Mouse (Mus musculus) stomach, embryonic 16.5 days (tissue): Measurements from ENCODE around the gene Ugt1a5. TPM values are rescaled to one million over a fixed set of nuclear protein-coding genes. Genes with fewer than 3 reads are reported as not detected.
A peak's percentile ranks its signal among the peaks of the same experiment; 100 is the strongest.

Experiments
- ATAC-seq: fragments of 200-750 bp; cut with Nextera tagmentation; 2 replicates; pipeline ENCODE4 v1.8.0; 2017; ENCODE audit warnings: moderate number of reproducible peaks, moderate TSS enrichment; ENCODE audit not compliant: insufficient read depth, low FRiP score
- H3K27ac ChIP-seq: fragments of 300-500 bp; sonication (generic); 2 replicates; pipeline ENCODE4 v1.5.1; 2014; ENCODE audit warnings: low read length
- H3K27me3 ChIP-seq: fragments of 300-500 bp; sonication (generic); 2 replicates; pipeline ENCODE4 v1.6.1; 2014; ENCODE audit warnings: low read length, control low read depth, mixed read lengths; ENCODE audit not compliant: control insufficient read depth, insufficient read depth
- H3K36me3 ChIP-seq: fragments of 300-500 bp; sonication (generic); 2 replicates; pipeline ENCODE4 v1.6.1; 2014; ENCODE audit warnings: low read length; ENCODE audit not compliant: control insufficient read depth, insufficient read depth
- H3K4me1 ChIP-seq: fragments of 300-500 bp; sonication (generic); 2 replicates; pipeline ENCODE4 v1.6.1; 2014; ENCODE audit warnings: low read length, control low read depth, mixed read lengths; ENCODE audit not compliant: control insufficient read depth, insufficient read depth
- H3K4me2 ChIP-seq: fragments of 300-500 bp; sonication (generic); 2 replicates; pipeline ENCODE4 v1.6.1; 2014; ENCODE audit warnings: low read depth, low read length, mixed read lengths
- H3K4me3 ChIP-seq: fragments of 300-500 bp; sonication (generic); replicated peaks from 2 replicates; pipeline ENCODE4 v1.5.1; 2014; ENCODE audit warnings: mild to moderate bottlenecking, low read length
- H3K9ac ChIP-seq: fragments of 300-500 bp; sonication (generic); 2 replicates; pipeline ENCODE4 v1.6.1; 2014; ENCODE audit warnings: low read length
- H3K9me3 ChIP-seq: fragments of 300-500 bp; sonication (generic); replicated peaks from 2 replicates; pipeline ENCODE4 v1.6.1; 2016; ENCODE audit warnings: low read length, control low read depth; ENCODE audit not compliant: control insufficient read depth
- WGBS: fragments of 180-500 bp; shearing (Covaris S2); extraction: QIAGEN DNeasy Blood & Tissue Kit; methylation state at CpG from one replicate; pipeline ENCODE4 v1.1.7; 2014; 5-methylcytosine and 5-hydroxymethylcytosine counted together
- polyA plus RNA-seq: library from polyadenylated mRNA; unstranded; fragments of >200 nt; fragmentation: Nextera tagmentation; extraction: Ambion mirVana; gene quantifications from 2 replicates; pipeline ENCODE4 v1.2.1, GENCODE M21; 2015

Ugt1a5 gene
- polyA plus RNA-seq, 1 experiment from 2014 or later: 0.10 TPM

DNA sequence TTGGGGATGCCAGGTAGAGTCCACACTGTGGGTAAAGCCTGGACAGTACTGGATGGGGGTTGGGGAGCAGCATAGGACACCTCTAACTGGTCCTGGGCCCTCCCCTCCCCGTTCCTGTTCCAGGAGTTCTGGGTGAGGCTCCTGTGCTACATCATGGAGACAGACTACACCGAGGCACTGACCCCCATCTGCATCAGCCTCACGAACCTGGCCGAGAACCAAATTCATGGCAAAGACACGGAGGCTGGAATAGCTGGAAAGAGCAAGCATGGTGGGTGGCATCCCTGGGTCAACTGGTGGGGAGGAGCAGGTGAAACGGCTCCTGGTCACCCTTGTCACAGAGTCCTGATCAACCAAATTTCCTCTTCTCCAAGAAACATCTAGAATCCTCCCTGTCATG is 73.0 kb downstream of the Ugt1a5 start:
- no peaks in the 10 kb centered on the region for H3K27me3 ChIP-seq
- no peak overlapping the region for H3K27ac ChIP-seq
- no peaks in the 10 kb centered on the region for H3K36me3 ChIP-seq
- peaks cover 66% of the 10 kb centered on the region for H3K9me3 ChIP-seq
- peak; percentile 7; the same call in 1 of the 2 replicates for ATAC-seq
- H3K4me2 ChIP-seq: no peak overlapping the region
- H3K4me1 ChIP-seq: no peaks in the 10 kb centered on the region
- H3K9ac ChIP-seq: no peak overlapping the region
- WGBS: 74% methylated on average over 6 of the region's 6 CpGs
- no peak overlapping the region for H3K4me3 ChIP-seq

DNA sequence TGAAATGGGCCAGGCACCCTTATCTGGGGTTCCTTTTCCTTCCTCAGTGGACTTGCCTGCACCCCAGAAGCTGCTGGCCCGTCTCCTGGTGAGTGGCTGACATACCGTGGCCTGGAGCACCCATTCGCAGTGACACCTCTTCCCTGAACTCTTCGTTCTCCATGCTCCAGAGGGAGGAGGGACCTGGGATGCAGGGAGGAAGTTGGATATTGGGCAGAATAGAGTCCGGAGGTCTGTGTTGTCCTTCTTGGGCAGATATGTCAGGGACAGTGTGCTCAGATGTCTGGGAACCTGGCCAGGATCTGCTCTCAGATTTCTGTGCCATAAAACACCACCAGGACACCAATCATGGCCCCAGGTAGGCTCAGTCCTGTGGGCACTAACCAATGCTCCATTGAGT is 74.3 kb downstream of the Ugt1a5 start:
- Histone ChIP-seq H3K36me3 (no peaks in the 10 kb centered on the region), H3K4me1 (no peaks in the 10 kb centered on the region), H3K4me3 (no peak overlapping the region), H3K27ac (no peak overlapping the region), H3K9me3 (peaks cover 55% of the 10 kb centered on the region), H3K4me2 (no peak overlapping the region), H3K9ac (no peak overlapping the region), H3K27me3 (no peaks in the 10 kb centered on the region)
- ATAC-seq: no peak
- WGBS: 72% methylated on average over 5 of the region's 5 CpGs

DNA sequence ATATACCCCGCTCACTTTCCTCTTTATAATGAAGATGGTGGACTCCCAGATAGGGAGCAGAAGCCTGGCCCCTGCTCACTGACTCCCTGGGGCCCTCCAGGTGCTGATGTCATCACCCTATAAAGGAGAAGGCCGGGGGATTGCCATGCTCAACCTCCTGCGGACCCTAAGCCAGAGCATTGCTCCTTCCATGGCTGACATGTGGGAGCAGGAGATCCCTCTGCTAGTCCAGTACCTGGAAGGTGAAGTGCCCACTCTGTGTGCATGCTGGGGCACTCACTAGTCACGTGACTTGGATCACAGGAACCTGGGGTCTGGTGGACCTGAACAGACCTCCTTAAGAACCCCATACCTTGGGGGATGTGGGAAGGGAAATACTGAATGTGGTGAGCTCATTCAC is 74.8 kb downstream of the Ugt1a5 start:
- Histone ChIP-seq H3K27ac (no peak overlapping the region), H3K36me3 (no peaks in the 10 kb centered on the region), H3K9ac (no peak overlapping the region), H3K27me3 (no peaks in the 10 kb centered on the region), H3K9me3 (peaks cover 50% of the 10 kb centered on the region), H3K4me3 (no peak overlapping the region), H3K4me1 (no peaks in the 10 kb centered on the region), H3K4me2 (no peak overlapping the region)
- 68% methylated on average over 4 of the region's 4 CpGs for WGBS
- no peak for ATAC-seq

DNA sequence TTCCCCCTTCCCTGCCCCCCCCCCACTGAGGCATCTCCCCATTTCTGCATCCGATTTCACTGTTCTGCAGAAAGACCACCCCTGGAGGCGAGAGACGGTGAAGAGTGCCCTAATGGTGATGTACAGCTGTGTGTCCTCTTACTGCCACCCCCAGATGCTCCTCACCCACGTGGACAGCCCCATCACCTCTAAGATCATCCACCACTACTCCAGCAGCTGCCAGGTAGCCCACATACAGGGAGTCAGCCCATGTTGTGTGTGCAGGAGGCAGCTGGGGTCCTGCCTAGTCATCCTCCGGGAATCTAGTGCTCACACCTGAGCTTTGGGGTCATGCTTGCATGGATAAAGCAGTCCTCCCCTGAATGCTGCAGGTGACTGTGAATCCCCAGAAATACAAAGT is 78.0 kb downstream of the Ugt1a5 start:
- Histone ChIP-seq H3K4me1 (no peaks in the 10 kb centered on the region), H3K27ac (no peak overlapping the region), H3K9me3 (peaks cover 37% of the 10 kb centered on the region), H3K4me2 (no peak overlapping the region), H3K36me3 (no peaks in the 10 kb centered on the region), H3K9ac (no peak overlapping the region), H3K27me3 (no peaks in the 10 kb centered on the region), H3K4me3 (no peak overlapping the region)
- 62% methylated on average over 5 of the region's 5 CpGs for WGBS
- ATAC-seq: no peak

DNA sequence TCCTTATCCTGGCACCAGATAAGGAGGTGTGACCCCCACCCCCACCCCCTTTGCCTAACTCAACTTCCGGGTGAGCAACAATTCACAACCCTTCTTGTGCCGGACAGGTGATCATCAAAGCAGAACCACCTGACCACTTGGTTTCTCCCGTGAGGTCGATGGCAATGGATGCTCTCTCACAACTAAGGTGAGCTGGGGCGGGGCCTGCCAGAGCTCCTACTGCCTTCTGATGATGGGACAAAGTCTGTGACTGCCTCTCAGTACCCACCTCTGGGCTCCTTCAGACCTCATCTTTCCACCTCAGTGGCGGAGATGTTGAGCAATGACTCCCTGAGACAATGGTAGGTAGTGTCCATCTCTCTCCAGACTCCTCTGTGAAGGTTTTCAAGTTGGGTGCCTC is 80.1 kb downstream of the Ugt1a5 start:
- H3K27me3 ChIP-seq: no peaks in the 10 kb centered on the region
- H3K9ac ChIP-seq: no peak overlapping the region
- H3K9me3 ChIP-seq: peaks cover 31% of the 10 kb centered on the region
- no peaks in the 10 kb centered on the region for H3K36me3 ChIP-seq
- H3K4me3 ChIP-seq: no peak overlapping the region
- H3K4me2 ChIP-seq: no peak overlapping the region
- 76% methylated on average over 6 of the region's 6 CpGs for WGBS
- H3K27ac ChIP-seq: no peak overlapping the region
- H3K4me1 ChIP-seq: no peaks in the 10 kb centered on the region
- no peak for ATAC-seq

DNA sequence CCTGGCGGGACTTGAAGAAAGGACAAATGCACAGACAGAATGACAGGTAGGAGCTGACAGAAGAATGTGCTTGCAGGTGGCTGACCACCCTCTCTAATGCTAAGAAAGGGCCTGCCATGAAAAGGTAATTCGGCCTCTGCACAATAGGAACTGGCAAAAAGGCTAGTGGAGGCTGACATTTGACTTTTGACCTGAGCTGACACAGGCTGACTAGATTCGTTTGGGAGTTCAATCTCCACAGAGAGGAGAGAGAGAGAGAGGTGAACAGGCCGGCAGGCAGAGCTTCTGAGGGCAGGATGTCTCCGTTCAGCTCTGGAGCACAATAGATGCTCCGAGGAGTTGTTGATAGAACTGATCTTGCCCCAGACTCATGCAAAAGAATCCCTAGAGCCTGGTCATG is 80.6 kb downstream of the Ugt1a5 start:
- WGBS: 43% methylated on average over 6 of the region's 6 CpGs
- H3K36me3 ChIP-seq: no peaks in the 10 kb centered on the region
- no peak overlapping the region for H3K4me2 ChIP-seq
- no peaks in the 10 kb centered on the region for H3K27me3 ChIP-seq
- ATAC-seq: no peak
- H3K27ac ChIP-seq: no peak overlapping the region
- H3K4me3 ChIP-seq: no peak overlapping the region
- no peak overlapping the region for H3K9ac ChIP-seq
- no peaks in the 10 kb centered on the region for H3K4me1 ChIP-seq
- H3K9me3 ChIP-seq: peaks cover 31% of the 10 kb centered on the region

DNA sequence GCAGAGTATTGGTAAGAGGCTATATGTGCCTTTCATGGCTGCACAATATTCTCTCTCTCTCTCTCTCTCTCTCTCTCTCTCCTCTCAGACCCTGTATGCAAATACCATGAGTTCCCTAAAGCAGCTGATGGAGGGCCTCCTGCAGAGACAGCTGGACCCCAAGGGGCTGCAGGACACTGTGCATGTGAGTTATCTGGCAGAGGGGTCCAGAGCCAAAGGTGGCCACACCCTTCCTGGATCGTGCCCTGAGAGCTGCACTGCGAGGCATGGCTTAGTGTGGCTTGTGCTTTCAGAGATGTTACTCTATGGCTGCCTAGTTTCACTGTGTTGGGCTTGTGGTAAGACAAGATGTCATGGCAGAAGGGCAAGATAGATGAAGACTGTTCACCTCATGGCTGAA is 81.8 kb downstream of the Ugt1a5 start:
- no peaks in the 10 kb centered on the region for H3K27me3 ChIP-seq
- peaks cover 35% of the 10 kb centered on the region for H3K9me3 ChIP-seq
- H3K27ac ChIP-seq: no peak overlapping the region
- no peak overlapping the region for H3K4me3 ChIP-seq
- no peak overlapping the region for H3K4me2 ChIP-seq
- 48% methylated on average over 2 of the region's 2 CpGs for WGBS
- no peak for ATAC-seq
- no peaks in the 10 kb centered on the region for H3K4me1 ChIP-seq
- H3K36me3 ChIP-seq: no peaks in the 10 kb centered on the region
- H3K9ac ChIP-seq: no peak overlapping the region

DNA sequence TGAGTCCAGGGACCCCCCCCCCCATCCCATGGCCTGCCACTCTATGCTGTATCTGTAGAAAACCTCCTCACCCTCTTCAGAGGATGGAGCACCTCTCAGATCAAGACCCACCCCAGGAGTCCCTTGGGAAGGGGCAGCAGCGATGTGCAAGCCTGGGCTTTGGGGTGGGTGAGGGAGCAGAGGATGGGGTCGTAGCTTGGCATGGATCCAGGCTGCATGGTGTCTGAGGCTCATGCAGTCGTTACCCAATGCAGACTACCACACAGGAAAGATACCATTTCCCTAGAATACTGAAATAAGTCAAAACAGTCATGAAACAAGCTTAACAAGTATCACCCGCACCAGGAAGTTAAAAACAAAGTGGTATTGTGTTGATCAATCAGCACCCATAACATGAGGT is 82.8 kb downstream of the Ugt1a5 start:
- no peak for ATAC-seq
- WGBS: 66% methylated on average over 4 of the region's 4 CpGs
- Histone ChIP-seq H3K9ac (no peak overlapping the region), H3K27ac (no peak overlapping the region), H3K36me3 (no peaks in the 10 kb centered on the region), H3K4me2 (no peak overlapping the region), H3K4me3 (no peak overlapping the region), H3K27me3 (no peaks in the 10 kb centered on the region), H3K9me3 (peaks cover 35% of the 10 kb centered on the region), H3K4me1 (no peaks in the 10 kb centered on the region)

DNA sequence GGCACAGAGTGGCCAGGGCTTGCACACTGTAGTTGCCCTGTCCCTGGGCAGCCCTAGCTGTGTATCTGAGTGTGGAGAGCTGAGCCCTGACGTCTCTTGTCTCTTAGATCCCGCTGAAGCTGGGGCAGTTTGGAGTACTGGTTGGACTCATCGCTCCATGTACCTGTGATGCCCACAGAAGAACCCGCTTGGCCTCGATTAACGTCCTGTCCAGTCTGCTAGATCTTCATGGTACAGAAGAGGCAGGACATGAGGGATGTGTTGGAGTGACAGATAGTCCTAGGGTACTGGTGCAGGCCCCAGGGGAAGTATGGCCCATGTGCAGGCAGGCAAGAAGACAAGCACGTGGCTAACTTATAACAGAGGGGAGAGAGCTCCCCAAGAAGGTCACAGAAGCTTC is 83.8 kb downstream of the Ugt1a5 start:
- 76% methylated on average over 7 of the region's 7 CpGs for WGBS
- H3K4me2 ChIP-seq: no peak overlapping the region

DNA sequence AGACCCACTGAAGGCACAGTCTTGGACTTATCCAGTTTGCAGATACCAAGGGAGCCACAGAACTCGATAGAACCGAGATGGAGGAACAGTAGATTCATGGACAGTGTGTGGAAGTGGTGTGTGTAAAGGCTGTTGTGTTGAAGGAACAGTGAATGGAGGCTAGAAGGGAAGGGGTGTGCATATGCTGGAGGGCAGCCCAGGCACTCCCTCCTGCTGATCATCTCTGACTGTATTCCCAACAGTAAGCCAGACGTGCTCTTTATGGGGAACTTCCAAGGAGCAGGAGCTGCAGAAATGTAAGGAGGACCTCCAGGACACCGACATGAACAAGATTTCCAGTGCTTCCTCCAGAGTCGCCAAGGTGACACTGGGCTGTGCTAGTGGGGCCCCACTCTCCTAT is 84.2 kb downstream of the Ugt1a5 start:
- no peak overlapping the region for H3K9ac ChIP-seq
- no peak overlapping the region for H3K4me2 ChIP-seq
- no peak overlapping the region for H3K4me3 ChIP-seq
- ATAC-seq: no peak
- H3K27me3 ChIP-seq: no peaks in the 10 kb centered on the region
- no peak overlapping the region for H3K27ac ChIP-seq
- H3K36me3 ChIP-seq: no peaks in the 10 kb centered on the region
- H3K9me3 ChIP-seq: peaks cover 41% of the 10 kb centered on the region
- WGBS: 79% methylated on average over 5 of the region's 5 CpGs
- H3K4me1 ChIP-seq: no peaks in the 10 kb centered on the region

More for the DNA sequence above, 83.8 kb downstream of the Ugt1a5 start:
- Histone ChIP-seq H3K36me3 (no peaks in the 10 kb centered on the region), H3K27me3 (no peaks in the 10 kb centered on the region), H3K9me3 (peaks cover 38% of the 10 kb centered on the region), H3K4me1 (no peaks in the 10 kb centered on the region), H3K9ac (no peak overlapping the region), H3K4me3 (no peak overlapping the region), H3K27ac (no peak overlapping the region)
- no peak; the same call in 1 of the 2 replicates for ATAC-seq
